Mouse (Mus musculus) spleen, postnatal 14 days (tissue): ENCODE data around the gene 4930550C14Rik.
A peak's percentile ranks its signal among the peaks of the same experiment; 100 is the strongest.

Experiments used
- DNase-seq, 2 experiments: peaks; one replicate each; pipeline ENCODE4 v3.0.0; 2021 to 2022; ENCODE audit warnings: low spot score in 2 of 2

The 4930550C14Rik gene

GRCm38 (mm10) chr9:53402291-53402711 lies at the start of gene 4930550C14Rik:
TSS of gene 4930550C14Rik (plus strand) at chr9:53402325.
- no peak for DNase-seq

GRCm38 (mm10) chr9:53353161-53353560 lies 49.0 kb upstream of the 4930550C14Rik start:
- no peak for DNase-seq

- DNase-seq, result no peak
These were observed 45.6 kb upstream of the 4930550C14Rik start for GRCm38 (mm10) chr9:53356219-53357155.

GRCm38 (mm10) chr9:53371339-53371738 lies 30.8 kb upstream of the 4930550C14Rik start:
- DNase-seq, result no peak

- DNase-seq, result no peak
These were observed 26.2 kb upstream of the 4930550C14Rik start for GRCm38 (mm10) chr9:53375907-53376306.

- peak in 1 of 2 experiments; percentile 11 for DNase-seq
These were observed 25.3 kb upstream of the 4930550C14Rik start for GRCm38 (mm10) chr9:53376820-53377219.

- no peak for DNase-seq
These were observed 24.5 kb upstream of the 4930550C14Rik start for GRCm38 (mm10) chr9:53377597-53377996.

- DNase-seq, result no peak
These were observed 24.0 kb upstream of the 4930550C14Rik start for GRCm38 (mm10) chr9:53378171-53378570.

- no peak for DNase-seq
These were observed 21.5 kb upstream of the 4930550C14Rik start for GRCm38 (mm10) chr9:53380595-53380994.

- no peak for DNase-seq
These were observed 21.0 kb upstream of the 4930550C14Rik start for GRCm38 (mm10) chr9:53381113-53381615.

GRCm38 (mm10) chr9:53383951-53384866 lies 17.9 kb upstream of the 4930550C14Rik start, which contains the start of gene Kdelc2:
TSS of gene Kdelc2 (plus strand) at chr9:53384025.
- DNase-seq, result peak in 1 of 2 experiments; percentile 22

GRCm38 (mm10) chr9:53384873-53385272 lies 17.3 kb upstream of the 4930550C14Rik start:
- DNase-seq, result no peak

- no peak for DNase-seq
These were observed 14.7 kb upstream of the 4930550C14Rik start for GRCm38 (mm10) chr9:53387431-53387830.

- DNase-seq, result no peak
These were observed 13.0 kb upstream of the 4930550C14Rik start for GRCm38 (mm10) chr9:53389109-53389508.

- no peak for DNase-seq
These were observed 12.0 kb upstream of the 4930550C14Rik start for GRCm38 (mm10) chr9:53390136-53390535.

GRCm38 (mm10) chr9:53397685-53398387 lies 4.3 kb upstream of the 4930550C14Rik start:
- DNase-seq, result no peak

GRCm38 (mm10) chr9:53398388-53398700 lies 3.8 kb upstream of the 4930550C14Rik start:
- peak in 1 of 2 experiments; percentile 40 for DNase-seq

GRCm38 (mm10) chr9:53399537-53399936 lies 2.6 kb upstream of the 4930550C14Rik start:
- no peak for DNase-seq

GRCm38 (mm10) chr9:53400696-53401095 lies 1.4 kb upstream of the 4930550C14Rik start:
- DNase-seq, result no peak

- no peak for DNase-seq
These were observed 979 bp upstream of the 4930550C14Rik start for GRCm38 (mm10) chr9:53401146-53401545.

GRCm38 (mm10) chr9:53402991-53403390 lies 866 bp downstream of the 4930550C14Rik start:
- DNase-seq, result no peak
